Mouse (Mus musculus) skeletal muscle tissue, adult 2 months (tissue): ENCODE data around the gene Fam171a2.
A peak's percentile ranks its signal among the peaks of the same experiment; 100 is the strongest.
"Not testable (repeated sequence)": the region's sequence is repeated elsewhere in the genome, so short reads cannot be mapped to it uniquely, and the experiment has no call there.

ENCODE experiments used
- DNase-seq: peaks from one replicate; pipeline ENCODE4 v3.0.0-alpha.2; 2012; ENCODE audit warnings: low read depth, low spot score

The Fam171a2 gene

DNA sequence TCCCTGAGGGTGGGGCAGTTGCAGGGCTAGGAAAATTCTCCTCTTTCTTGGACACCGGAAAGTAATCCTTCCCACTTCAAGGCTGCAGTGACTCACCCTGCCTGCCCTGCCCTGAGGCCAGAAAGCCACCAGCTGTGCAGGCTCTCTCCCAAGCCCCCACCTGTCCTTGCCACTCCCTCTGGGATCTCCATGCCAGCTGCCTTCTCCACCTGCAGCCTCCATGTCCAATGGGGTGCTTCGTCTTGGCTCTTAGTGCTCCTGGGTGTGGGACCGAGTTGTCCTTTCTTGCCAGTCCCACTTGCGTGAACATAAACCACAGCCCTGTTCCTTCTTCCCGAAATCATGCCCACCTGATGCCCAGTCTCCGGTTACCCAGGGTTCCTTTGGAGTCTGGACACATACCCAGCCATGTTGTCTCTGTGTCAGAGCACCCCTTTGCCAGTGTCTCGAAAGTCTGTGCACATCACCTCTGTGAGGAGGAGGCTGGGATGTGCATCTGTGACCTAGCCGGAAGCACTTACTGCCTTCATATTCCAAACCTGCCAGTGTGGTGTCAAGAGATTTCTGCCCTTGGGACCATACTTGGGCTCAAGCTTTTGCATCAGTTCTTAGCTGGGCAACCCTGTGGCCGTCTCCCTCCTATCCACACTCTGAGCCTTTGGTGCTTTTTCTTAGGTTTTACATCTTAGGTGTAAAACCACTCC lies 52.9 kb downstream of the Fam171a2 start:
- no peak for DNase-seq

DNA sequence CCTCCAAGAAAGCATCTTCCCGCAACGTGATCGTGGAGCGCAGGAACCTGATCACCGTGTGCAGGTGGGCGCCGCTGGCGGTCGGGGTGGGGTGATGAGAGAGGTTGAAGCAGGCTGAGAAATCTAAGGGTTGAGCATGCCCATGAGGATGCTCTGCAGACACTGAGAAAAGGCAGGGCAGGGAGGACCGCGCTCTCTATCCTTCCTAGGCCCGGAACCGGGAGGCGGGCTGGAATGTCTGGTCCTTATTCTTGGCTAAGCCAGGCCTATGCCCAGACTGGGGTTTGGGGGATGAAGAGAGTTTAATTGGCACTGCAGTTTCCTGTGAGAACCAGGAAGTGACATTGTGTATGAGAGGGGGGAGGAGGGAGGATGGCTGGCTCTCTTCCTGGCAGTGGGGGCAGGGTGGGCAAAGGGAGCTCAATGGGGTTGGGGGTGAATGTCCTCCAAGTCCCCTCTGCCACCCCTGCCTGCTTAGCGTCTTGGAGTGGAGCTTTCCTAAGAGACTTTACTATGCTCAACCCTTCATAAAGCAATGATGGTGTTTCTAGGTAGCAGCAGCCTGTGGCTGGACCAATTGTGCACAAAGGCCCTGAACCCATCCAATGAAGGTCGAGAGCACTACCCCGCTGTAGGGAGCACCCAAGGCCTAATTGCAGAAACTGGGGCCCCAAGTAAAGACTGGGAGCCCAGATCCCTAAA lies 53.6 kb downstream of the Fam171a2 start:
- DNase-seq: no peak

DNA sequence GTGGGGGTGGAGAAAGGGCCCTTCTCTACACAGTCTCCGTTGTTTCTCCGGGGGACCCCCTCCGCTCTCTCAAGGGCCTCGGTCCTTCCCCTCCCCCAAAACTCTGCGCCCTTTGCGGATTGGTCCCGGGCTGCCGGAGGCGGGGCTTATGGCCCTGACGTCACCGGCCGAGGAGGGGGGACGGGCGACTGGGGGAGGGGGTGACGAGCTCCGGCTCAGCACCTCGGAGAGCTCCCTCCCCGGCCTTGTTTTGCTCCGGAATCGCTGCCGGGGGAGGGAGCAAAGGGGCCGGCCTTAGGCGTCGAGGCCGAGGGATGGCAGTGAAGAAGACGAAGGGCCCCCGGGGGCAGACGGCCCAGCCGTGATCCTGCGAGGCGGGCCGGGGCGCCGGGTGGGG lies 54.2 kb downstream of the Fam171a2 start, which contains the start of gene Rundc3a:
Gene Rundc3a, plus strand, starts transcription at position 166 of the 397 bp plus-strand sequence.
- DNase-seq: peak; percentile 44

DNA sequence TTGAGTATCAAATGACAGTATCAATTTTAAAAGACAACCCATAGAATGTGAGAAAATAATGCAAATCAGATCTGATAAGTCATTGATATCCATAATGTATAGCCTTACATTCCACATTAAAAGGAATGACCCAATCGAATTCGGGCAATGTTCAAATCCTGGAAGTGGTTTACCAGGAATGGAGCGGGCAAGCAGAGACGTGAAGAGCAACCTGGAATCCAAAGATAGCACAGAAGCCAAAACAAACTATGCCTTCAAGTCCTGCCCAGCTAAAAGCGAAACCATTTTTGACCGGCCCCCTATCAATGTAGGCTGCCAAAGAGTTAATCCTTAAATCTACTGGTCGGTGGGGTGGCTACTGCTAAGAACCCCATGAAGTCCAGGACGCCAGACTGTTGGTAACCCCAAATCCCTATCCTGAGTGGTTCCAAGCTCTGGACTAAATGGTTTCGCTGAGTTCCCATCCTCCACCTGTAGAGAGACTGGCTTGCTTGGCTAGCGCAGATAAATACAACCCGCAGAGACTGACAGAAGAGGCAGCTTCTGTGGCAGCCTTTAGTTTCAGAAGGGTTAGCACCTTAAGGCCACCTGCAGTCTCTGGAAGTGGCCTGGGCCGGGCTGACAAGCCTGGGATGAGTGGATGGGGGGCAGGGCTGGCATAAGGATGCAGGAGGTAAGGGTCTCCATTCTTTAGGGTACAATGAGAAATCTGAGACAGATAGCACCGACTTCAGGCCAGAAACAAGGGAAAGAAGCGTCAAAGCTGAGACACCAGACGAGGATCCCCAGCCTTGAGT lies 54.8 kb downstream of the Fam171a2 start:
- DNase-seq: no peak

DNA sequence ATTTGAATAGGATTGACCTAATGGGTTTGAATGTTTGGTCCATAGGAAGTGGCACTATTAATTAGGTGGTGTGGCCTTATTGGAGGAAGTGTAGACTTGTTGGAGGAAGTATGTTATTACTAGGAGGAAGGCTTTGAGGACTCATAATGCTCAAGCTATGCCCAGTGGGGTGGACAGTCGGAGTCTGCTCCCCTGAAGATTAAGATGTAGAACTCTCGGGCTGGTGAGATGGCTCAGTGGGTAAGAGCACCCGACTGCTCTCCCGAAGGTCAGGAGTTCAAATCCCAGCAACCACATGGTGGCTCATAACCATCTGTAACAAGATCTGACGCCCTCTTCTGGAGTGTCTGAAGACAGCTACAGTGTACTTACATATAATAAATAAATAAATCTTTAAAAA lies 58.0 kb downstream of the Fam171a2 start:
- not testable (repeated sequence) for DNase-seq
